Mouse (Mus musculus): Measurements from ENCODE around the gene Tomm34. TPM values are rescaled to one million over a fixed set of nuclear protein-coding genes. Genes with fewer than 3 reads are reported as not detected.

Tomm34 gene
- polyA plus RNA-seq, 1 experiment from 2014 or later: 53.0 TPM

GRCm38 (mm10) chr2:164098603-164099250 lies 27.8 kb upstream of the Tomm34 start:
- ATAC-seq (ENCODE audit: borderline replicate concordance, extremely low read depth, low FRiP score, low TSS enrichment): no peak
- Histone ChIP-seq H3K9ac (no peak overlapping the region), H3K27me3 (no peaks in the 10 kb centered on the region), H3K4me3 (no peak overlapping the region), H3K27ac (no peak overlapping the region), H3K36me3 (peaks cover 55% of the 10 kb centered on the region), H3K4me2 (no peak overlapping the region), H3K9me3 (no peaks in the 10 kb centered on the region), H3K4me1 (no peaks in the 10 kb centered on the region)
- 90% methylated on average over 11 of the region's 11 CpGs for WGBS

GRCm38 (mm10) chr2:164094152-164094551 lies 23.2 kb upstream of the Tomm34 start:
- Histone ChIP-seq H3K4me3 (no peak overlapping the region), H3K27ac (no peak overlapping the region), H3K4me2 (no peak overlapping the region), H3K9ac (no peak overlapping the region), H3K27me3 (no peaks in the 10 kb centered on the region), H3K36me3 (peaks cover 35% of the 10 kb centered on the region), H3K9me3 (no peaks in the 10 kb centered on the region), H3K4me1 (no peaks in the 10 kb centered on the region)
- WGBS: 66% methylated on average over 7 of the region's 7 CpGs
- no peak for ATAC-seq (ENCODE audit: borderline replicate concordance, extremely low read depth, low FRiP score, low TSS enrichment)

- H3K9me3 ChIP-seq: no peaks in the 10 kb centered on the region
- WGBS: 90% methylated on average over 4 of the region's 4 CpGs
- H3K4me1 ChIP-seq: no peaks in the 10 kb centered on the region
- H3K4me3 ChIP-seq: no peak overlapping the region
- H3K27me3 ChIP-seq: no peaks in the 10 kb centered on the region
- peaks cover 46% of the 10 kb centered on the region for H3K36me3 ChIP-seq
- H3K27ac ChIP-seq: no peak overlapping the region
- H3K4me2 ChIP-seq: no peak overlapping the region
- ATAC-seq (ENCODE audit: borderline replicate concordance, extremely low read depth, low FRiP score, low TSS enrichment): no peak
- H3K9ac ChIP-seq: no peak overlapping the region
Measured at GRCm38 (mm10) chr2:164089508-164089907, 18.5 kb upstream of the Tomm34 start.

- Histone ChIP-seq H3K9me3 (no peaks in the 10 kb centered on the region), H3K36me3 (peaks cover 61% of the 10 kb centered on the region), H3K4me3 (no peak overlapping the region), H3K27me3 (no peaks in the 10 kb centered on the region), H3K27ac (no peak overlapping the region), H3K9ac (no peak overlapping the region), H3K4me1 (0 out of 2 replicates have a peak, but pooled peaks cover 3% of the 10 kb centered on the region), H3K4me2 (no peak overlapping the region)
- no peak for ATAC-seq (ENCODE audit: borderline replicate concordance, extremely low read depth, low FRiP score, low TSS enrichment)
- WGBS: 86% methylated on average over 6 of the region's 6 CpGs
Measured at GRCm38 (mm10) chr2:164087416-164088017, 16.5 kb upstream of the Tomm34 start.

GRCm38 (mm10) chr2:164084342-164084700 lies 13.4 kb upstream of the Tomm34 start:
- no peak overlapping the region for H3K27ac ChIP-seq
- 73% methylated on average over 7 of the region's 7 CpGs for WGBS

GRCm38 (mm10) chr2:164083609-164084341 lies 12.8 kb upstream of the Tomm34 start:
- H3K27ac ChIP-seq: peak overlapping the region; percentile 29
- ATAC-seq (ENCODE audit: borderline replicate concordance, extremely low read depth, low FRiP score, low TSS enrichment): peak; percentile 52; the same call in 1 of the 2 replicates
- no peak overlapping the region for H3K4me2 ChIP-seq
- no peaks in the 10 kb centered on the region for H3K27me3 ChIP-seq
- H3K4me3 ChIP-seq: no peak overlapping the region
- no peak overlapping the region for H3K9ac ChIP-seq
- 59% methylated on average over 18 of the region's 19 CpGs for WGBS
- 0 out of 2 replicates have a peak, but pooled peaks cover 3% of the 10 kb centered on the region for H3K4me1 ChIP-seq
- H3K9me3 ChIP-seq: no peaks in the 10 kb centered on the region
- peaks cover 76% of the 10 kb centered on the region for H3K36me3 ChIP-seq

More at GRCm38 (mm10) chr2:164084342-164084700, 13.4 kb upstream of the Tomm34 start:
- 0 out of 2 replicates have a peak, but pooled peaks cover 3% of the 10 kb centered on the region for H3K4me1 ChIP-seq
- no peak overlapping the region for H3K4me2 ChIP-seq
- no peak overlapping the region for H3K9ac ChIP-seq
- peaks cover 80% of the 10 kb centered on the region for H3K36me3 ChIP-seq
- H3K9me3 ChIP-seq: no peaks in the 10 kb centered on the region
- H3K4me3 ChIP-seq: no peak overlapping the region
- no peaks in the 10 kb centered on the region for H3K27me3 ChIP-seq
- ATAC-seq (ENCODE audit: borderline replicate concordance, extremely low read depth, low FRiP score, low TSS enrichment): no peak; the same call in 1 of the 2 replicates

- ATAC-seq (ENCODE audit: borderline replicate concordance, extremely low read depth, low FRiP score, low TSS enrichment): no peak
Measured at GRCm38 (mm10) chr2:164082175-164082574, 11.2 kb upstream of the Tomm34 start.

GRCm38 (mm10) chr2:164081577-164081976 lies 10.6 kb upstream of the Tomm34 start:
- H3K9ac ChIP-seq: no peak overlapping the region
- no peak overlapping the region for H3K4me2 ChIP-seq
- H3K9me3 ChIP-seq: no peaks in the 10 kb centered on the region
- H3K4me3 ChIP-seq: no peak overlapping the region
- peaks cover 3% of the 10 kb centered on the region; the same call in 1 of the 2 replicates for H3K4me1 ChIP-seq
- H3K27me3 ChIP-seq: no peaks in the 10 kb centered on the region
- ATAC-seq (ENCODE audit: borderline replicate concordance, extremely low read depth, low FRiP score, low TSS enrichment): no peak
- no peak overlapping the region for H3K27ac ChIP-seq
- peaks cover 60% of the 10 kb centered on the region for H3K36me3 ChIP-seq
- 95% methylated on average over 10 of the region's 10 CpGs for WGBS

More at GRCm38 (mm10) chr2:164082175-164082574, 11.2 kb upstream of the Tomm34 start:
- WGBS: 76% methylated on average over 10 of the region's 10 CpGs
- Histone ChIP-seq H3K9ac (no peak overlapping the region), H3K4me3 (no peak overlapping the region), H3K9me3 (no peaks in the 10 kb centered on the region), H3K4me1 (peaks cover 3% of the 10 kb centered on the region; the same call in 1 of the 2 replicates), H3K4me2 (no peak overlapping the region), H3K27ac (no peak overlapping the region), H3K27me3 (no peaks in the 10 kb centered on the region), H3K36me3 (peaks cover 66% of the 10 kb centered on the region)

GRCm38 (mm10) chr2:164079488-164079887 lies 8.5 kb upstream of the Tomm34 start:
- Histone ChIP-seq H3K27me3 (no peaks in the 10 kb centered on the region), H3K9ac (no peak overlapping the region), H3K9me3 (no peaks in the 10 kb centered on the region), H3K4me3 (no peak overlapping the region), H3K4me2 (no peak overlapping the region), H3K36me3 (peaks cover 43% of the 10 kb centered on the region), H3K4me1 (peaks cover 19% of the 10 kb centered on the region), H3K27ac (no peak overlapping the region)
- ATAC-seq (ENCODE audit: borderline replicate concordance, extremely low read depth, low FRiP score, low TSS enrichment): no peak
- WGBS: 67% methylated on average over 6 of the region's 6 CpGs

GRCm38 (mm10) chr2:164077875-164078274 lies 6.9 kb upstream of the Tomm34 start:
- no peak for ATAC-seq (ENCODE audit: borderline replicate concordance, extremely low read depth, low FRiP score, low TSS enrichment)
- H3K36me3 ChIP-seq: peaks cover 29% of the 10 kb centered on the region
- H3K9ac ChIP-seq: no peak overlapping the region
- no peaks in the 10 kb centered on the region for H3K27me3 ChIP-seq
- peak overlapping the region; percentile 38; the same call in 1 of the 2 replicates for H3K27ac ChIP-seq
- H3K9me3 ChIP-seq: no peaks in the 10 kb centered on the region
- H3K4me2 ChIP-seq: no peak overlapping the region
- no peak overlapping the region for H3K4me3 ChIP-seq
- peaks cover 17% of the 10 kb centered on the region for H3K4me1 ChIP-seq
- WGBS: 69% methylated on average over 5 of the region's 5 CpGs

GRCm38 (mm10) chr2:164076874-164077425 lies 6.0 kb upstream of the Tomm34 start:
- H3K9me3 ChIP-seq: no peaks in the 10 kb centered on the region
- no peaks in the 10 kb centered on the region for H3K27me3 ChIP-seq
- ATAC-seq (ENCODE audit: borderline replicate concordance, extremely low read depth, low FRiP score, low TSS enrichment): no peak
- H3K9ac ChIP-seq: no peak overlapping the region
- peaks cover 17% of the 10 kb centered on the region for H3K4me1 ChIP-seq
- 80% methylated on average over 8 of the region's 8 CpGs for WGBS
- H3K27ac ChIP-seq: peak overlapping the region; percentile 38; the same call in 1 of the 2 replicates
- peaks cover 22% of the 10 kb centered on the region for H3K36me3 ChIP-seq
- H3K4me2 ChIP-seq: no peak overlapping the region
- no peak overlapping the region for H3K4me3 ChIP-seq
